Mouse (Mus musculus): Measurements from ENCODE around the gene Fam222a.

Gene Fam222a

GRCm38 (mm10) chr5:114605981-114606380 is 38.2 kb downstream of the Fam222a start:
- no peak for DNase-seq (ENCODE audit: low read depth, low spot score)

GRCm38 (mm10) chr5:114607651-114608050 is 39.8 kb downstream of the Fam222a start:
- DNase-seq (ENCODE audit: low read depth, low spot score), result no peak

GRCm38 (mm10) chr5:114608516-114608915 is 40.7 kb downstream of the Fam222a start:
- no peak for DNase-seq (ENCODE audit: low read depth, low spot score)

- no peak for DNase-seq (ENCODE audit: low read depth, low spot score)
Observed at GRCm38 (mm10) chr5:114611256-114611655, 43.4 kb downstream of the Fam222a start.

GRCm38 (mm10) chr5:114611968-114612608 is 44.3 kb downstream of the Fam222a start:
- DNase-seq (ENCODE audit: low read depth, low spot score), result no peak

GRCm38 (mm10) chr5:114614863-114615262 is 47.0 kb downstream of the Fam222a start:
- no peak for DNase-seq (ENCODE audit: low read depth, low spot score)

- DNase-seq (ENCODE audit: low read depth, low spot score), result no peak
Observed at GRCm38 (mm10) chr5:114616336-114617061, 48.7 kb downstream of the Fam222a start.

GRCm38 (mm10) chr5:114617809-114618208 is 50.0 kb downstream of the Fam222a start:
- DNase-seq (ENCODE audit: low read depth, low spot score), result no peak

- DNase-seq (ENCODE audit: low read depth, low spot score), result peak; percentile 56
Observed at GRCm38 (mm10) chr5:114618851-114619250, 51.0 kb downstream of the Fam222a start.

GRCm38 (mm10) chr5:114620305-114620704 is 52.5 kb downstream of the Fam222a start:
- DNase-seq (ENCODE audit: low read depth, low spot score), result no peak

GRCm38 (mm10) chr5:114625590-114625989 is 57.8 kb downstream of the Fam222a start:
- DNase-seq (ENCODE audit: low read depth, low spot score), result no peak

- DNase-seq (ENCODE audit: low read depth, low spot score), result no peak
Observed at GRCm38 (mm10) chr5:114631336-114631735, 63.5 kb downstream of the Fam222a start.

- no peak for DNase-seq (ENCODE audit: low read depth, low spot score)
Observed at GRCm38 (mm10) chr5:114636091-114636490, 68.3 kb downstream of the Fam222a start.

- DNase-seq (ENCODE audit: low read depth, low spot score), result peak; percentile 59
Observed at GRCm38 (mm10) chr5:114638769-114639644, 71.2 kb downstream of the Fam222a start.

GRCm38 (mm10) chr5:114639645-114639957 is 71.8 kb downstream of the Fam222a start:
- DNase-seq (ENCODE audit: low read depth, low spot score), result no peak

- no peak for DNase-seq (ENCODE audit: low read depth, low spot score)
Observed at GRCm38 (mm10) chr5:114640809-114641208, 73.0 kb downstream of the Fam222a start.

GRCm38 (mm10) chr5:114644918-114645317 is 77.1 kb downstream of the Fam222a start:
- DNase-seq (ENCODE audit: low read depth, low spot score), result no peak

GRCm38 (mm10) chr5:114645916-114646315 is 78.1 kb downstream of the Fam222a start:
- DNase-seq (ENCODE audit: low read depth, low spot score), result no peak

GRCm38 (mm10) chr5:114647211-114647974 is 79.6 kb downstream of the Fam222a start:
- no peak for DNase-seq (ENCODE audit: low read depth, low spot score)

GRCm38 (mm10) chr5:114648728-114649311 is 81.0 kb downstream of the Fam222a start:
- no peak for DNase-seq (ENCODE audit: low read depth, low spot score)

GRCm38 (mm10) chr5:114651002-114651401 is 83.2 kb downstream of the Fam222a start:
- DNase-seq (ENCODE audit: low read depth, low spot score), result no peak
